Comparison of ENCODE assay signal across 22 mouse cellular contexts in genomic region chr17:83907538-83907937, GRCm38 (mm10). TPM values are rescaled to one million over a fixed set of nuclear protein-coding genes. Genes with fewer than 3 reads are reported as not detected.
DNase-seq lines count a peak whose midpoint lies in the region; ATAC-seq and TF ChIP-seq lines count a peak whose summit lies in the region.
"Had no signal": no experiment of that assay in that cellular context is flagged by ENCODE, and none has a peak within 500 bp of the region (broad histone marks: within the 10 kb centered on the region; RNA-seq: fewer than 3 reads in every experiment).

No protein-coding gene starts in this region.

- intact Hi-C loops in gastrocnemius, adult 2 months (cut with DNase I): loop anchor here (10.0 kb wide), 1 partner anchor 207 kb away; no protein-coding TSS in a partner anchor
- intact Hi-C loops in left cerebral cortex, postnatal 4 days (cut with DNase I): no loop called here

- TF ChIP-seq CTCF in gastrocnemius, adult 2 months (IDR thresholded peaks at IDR 0.05): no peak
- TF ChIP-seq CTCF in stomach, postnatal 0 days (IDR thresholded peaks at IDR 0.05; ENCODE audit: low read depth): no peak
- TF ChIP-seq CTCF in liver, postnatal 0 days (IDR thresholded peaks at IDR 0.05; ENCODE audit: low read depth): no peak

- peaks cover 3% of the 10 kb centered on the region; the same call in 1 of the 2 replicates for H3K4me1 ChIP-seq in stomach, embryonic 16.5 days (ENCODE audit: control insufficient read depth, insufficient read depth, low read length)
- no peaks in the 10 kb centered on the region for H3K4me1 ChIP-seq in stomach, postnatal 0 days (replicated peaks; ENCODE audit: control insufficient read depth, insufficient read depth)
- H3K4me1 ChIP-seq in liver, postnatal 0 days (ENCODE audit: insufficient read depth): peaks cover 6% of the 10 kb centered on the region; the same call in 1 of the 2 replicates

- TF ChIP-seq EP300 in stomach, postnatal 0 days (optimal IDR thresholded peaks at IDR 0.05): no peak
- peak; percentile 27; the same call in 1 of the 2 replicates for TF ChIP-seq EP300 in liver, postnatal 0 days (IDR thresholded peaks at IDR 0.05; ENCODE audit: low read depth)

- H3K36me3 ChIP-seq in stomach, embryonic 16.5 days (ENCODE audit: control insufficient read depth, insufficient read depth, low read length): no peaks in the 10 kb centered on the region
- H3K36me3 ChIP-seq in stomach, postnatal 0 days (ENCODE audit: control insufficient read depth, insufficient read depth, low read length): no peaks in the 10 kb centered on the region
- no peaks in the 10 kb centered on the region for H3K36me3 ChIP-seq in liver, postnatal 0 days (replicated peaks; ENCODE audit: insufficient read depth, low read length)
- H3K36me3 ChIP-seq: embryonic facial prominence, embryonic 13.5 days; forebrain, embryonic 12.5 days; heart, embryonic 15.5 days; hindbrain, embryonic 10.5 days had no signal

- no peaks in the 10 kb centered on the region for H3K27me3 ChIP-seq in stomach, embryonic 16.5 days (ENCODE audit: control insufficient read depth, insufficient read depth, low read length)
- H3K27me3 ChIP-seq in stomach, postnatal 0 days (ENCODE audit: control insufficient read depth, insufficient read depth, low read length): no peaks in the 10 kb centered on the region
- no peaks in the 10 kb centered on the region for H3K27me3 ChIP-seq in liver, postnatal 0 days (ENCODE audit: insufficient read depth, low read length)
- H3K27me3 ChIP-seq: embryonic facial prominence, embryonic 13.5 days; heart, embryonic 15.5 days had no signal

- H3K4me3 ChIP-seq in gastrocnemius, adult 2 months: no peak overlapping the region
- no peak overlapping the region for H3K4me3 ChIP-seq in stomach, embryonic 16.5 days (replicated peaks; ENCODE audit: low read length)
- no peak overlapping the region for H3K4me3 ChIP-seq in stomach, postnatal 0 days (ENCODE audit: low read depth, low read length)
- no peak overlapping the region for H3K4me3 ChIP-seq in liver, postnatal 0 days (ENCODE audit: low read depth, low read length)
- H3K4me3 ChIP-seq: embryonic facial prominence, embryonic 13.5 days; forebrain, embryonic 12.5 days; heart, embryonic 15.5 days; hindbrain, embryonic 10.5 days had no signal

- ATAC-seq in stomach, embryonic 16.5 days (ENCODE audit: insufficient read depth, low FRiP score): no peak
- no peak for ATAC-seq in stomach, postnatal 0 days (ENCODE audit: low FRiP score, low TSS enrichment)
- ATAC-seq in liver, postnatal 0 days: no peak
- ATAC-seq: forebrain, embryonic 16.5 days had no signal

- peak overlapping the region; percentile 3; the same call in 1 of the 2 replicates for H3K27ac ChIP-seq in gastrocnemius, adult 2 months
- 0 out of 2 replicates have a peak overlapping the region, but pooled peaks have one; percentile 11 for H3K27ac ChIP-seq in stomach, embryonic 16.5 days (ENCODE audit: low read length)
- H3K27ac ChIP-seq in stomach, postnatal 0 days (replicated peaks): no peak overlapping the region
- no peak overlapping the region for H3K27ac ChIP-seq in liver, postnatal 0 days (ENCODE audit: low read depth)
- H3K27ac ChIP-seq: embryonic facial prominence, embryonic 13.5 days; forebrain, embryonic 12.5 days; heart, embryonic 15.5 days; hindbrain, embryonic 10.5 days; hindbrain, embryonic 14.5 days had no signal

- H3K9ac ChIP-seq in stomach, embryonic 16.5 days (ENCODE audit: low read length): no peak overlapping the region
- H3K9ac ChIP-seq in stomach, postnatal 0 days (ENCODE audit: low read length): no peak overlapping the region
- H3K9ac ChIP-seq in liver, postnatal 0 days (replicated peaks): no peak overlapping the region
- H3K9ac ChIP-seq: embryonic facial prominence, embryonic 13.5 days; forebrain, embryonic 12.5 days; heart, embryonic 15.5 days; hindbrain, embryonic 14.5 days had no signal

- no peak for DNase-seq in gastrocnemius, adult 2 months
- no peak for DNase-seq in gastrocnemius, adult 8-10 months (ENCODE audit: low spot score in 2 of 2)
- DNase-seq in stomach, postnatal 0 days (ENCODE audit: low spot score): no peak
- DNase-seq in liver, postnatal 0 days: no peak
- no peak for DNase-seq in embryo, embryonic 9.5 days (ENCODE audit: extremely low spot score)
- no peak for DNase-seq in left cerebral cortex, postnatal 4 days
- DNase-seq: adrenal gland, adult 8-10 months; adrenal gland, postnatal 36 days; cerebellum, adult 2 months; cerebellum, postnatal 14 days; embryo, embryonic 11 days; gastrocnemius, postnatal 10 days; heart, adult 18-20 months had no signal

- H3K4me2 ChIP-seq in stomach, embryonic 16.5 days (ENCODE audit: low read depth, low read length): no peak overlapping the region
- no peak overlapping the region for H3K4me2 ChIP-seq in stomach, postnatal 0 days (replicated peaks; ENCODE audit: low read depth)
- no peak overlapping the region for H3K4me2 ChIP-seq in liver, postnatal 0 days (ENCODE audit: low read depth, low read length)
- H3K4me2 ChIP-seq: embryonic facial prominence, embryonic 13.5 days; forebrain, embryonic 12.5 days; heart, embryonic 11.5 days; heart, embryonic 15.5 days; hindbrain, embryonic 14.5 days had no signal

- H3K9me3 ChIP-seq in stomach, embryonic 16.5 days (replicated peaks; ENCODE audit: control insufficient read depth, low read length): no peaks in the 10 kb centered on the region
- no peaks in the 10 kb centered on the region for H3K9me3 ChIP-seq in stomach, postnatal 0 days (ENCODE audit: control insufficient read depth, low read length)
- H3K9me3 ChIP-seq in liver, postnatal 0 days (ENCODE audit: low read length): no peaks in the 10 kb centered on the region
- H3K9me3 ChIP-seq: embryonic facial prominence, embryonic 13.5 days; forebrain, embryonic 12.5 days; heart, embryonic 15.5 days; hindbrain, embryonic 10.5 days had no signal

- WGBS in stomach, embryonic 16.5 days: 84% methylated on average over 3 of the region's 3 CpGs
- 83% methylated on average over 3 of the region's 3 CpGs for WGBS in stomach, postnatal 0 days
- WGBS in liver, postnatal 0 days (ENCODE audit: insufficient replicate concordance): 54% methylated on average over 3 of the region's 3 CpGs

RNA-seq across cellular contexts. Expression of gene Haao, which starts 59.8 kb away (rescaled TPM):
- total RNA-seq in gastrocnemius, adult 2 months (2021): not detected
- under 1 TPM in 1 of 4 experiments, not detected in 3; 0.40 TPM for total RNA-seq in gastrocnemius, adult 8-10 months (2022)
- polyA plus RNA-seq in stomach, embryonic 16.5 days (2015; fragmentation: Nextera tagmentation; extraction: Ambion mirVana): 4.0 and 4.1 TPM in 2 replicates
- 0.13 and 0.36 TPM in 2 replicates for polyA plus RNA-seq in stomach, postnatal 0 days (2015; fragmentation: Nextera tagmentation; extraction: Ambion mirVana)
- 93.3 and 104 TPM in 2 replicates for polyA plus RNA-seq in liver, postnatal 0 days (2015; fragmentation: Nextera tagmentation; extraction: Ambion mirVana)
- total RNA-seq in left cerebral cortex, postnatal 4 days (2021): under 1 TPM in 1 of 2 experiments, not detected in 1; 0.20 TPM
- polyA plus RNA-seq: C2C12; forebrain, embryonic 12.5 days; hindbrain, embryonic 14.5 days had no signal

Comparison
In these comparisons a context has a peak if more than half of its experiments do, and no peak if none do; other contexts are left out.
1. H3K27ac ChIP-seq: peak in gastrocnemius, adult 2 months (single experiment) and stomach, embryonic 16.5 days (single experiment); none in stomach, postnatal 0 days (single experiment) and liver, postnatal 0 days (single experiment).